Mouse (Mus musculus) gastrocnemius, adult 2 months (tissue): ENCODE results near the gene Ccdc22. TPM values are rescaled to one million over a fixed set of nuclear protein-coding genes. Genes with fewer than 3 reads are reported as not detected.
A peak's percentile ranks its signal among the peaks of the same experiment; 100 is the strongest.

Source experiments
- DNase-seq: peaks from one replicate; pipeline ENCODE4 v3.0.0; 2022
- H3K27ac ChIP-seq: fragments of 200-600 bp; 2 replicates; pipeline ENCODE4 v1.8.1; 2022; ENCODE audit warnings: mild to moderate bottlenecking
- H3K4me3 ChIP-seq: fragments of 200-600 bp; 2 replicates; pipeline ENCODE4 v1.8.1; 2022; ENCODE audit warnings: mild to moderate bottlenecking, moderate library complexity
- CTCF ChIP-seq: fragments of 200-600 bp; IDR thresholded peaks from 2 replicates; pipeline ENCODE4 v1.8.1; 2022; ENCODE audit warnings: antibody characterized with exemption, mild to moderate bottlenecking, moderate library complexity
- intact Hi-C: fragments of 180-260 bp; cut with DNase I; formaldehyde crosslinking; loops from one replicate; pipeline ENCODE4 v1.15.1; 2025
- long read RNA-seq, 2 experiments: library from polyadenylated mRNA; stranded (forward); transcript quantifications; one replicate each; pipeline ENCODE4 v2.0.0; 2021
- total RNA-seq, 2 experiments: library from RNA; stranded (reverse); gene quantifications; 2 replicates each; pipeline ENCODE4 v1.2.3; 2021

The Ccdc22 gene
- 10 to 100 TPM; 10.9 to 13.2 TPM for total RNA-seq
- long read RNA-seq, experiment 1, transcript Ccdc22-201 (17 exons, 2,353 nt): major isoform, 20 of 21 reads
- long read RNA-seq, experiment 1, partial matches to known transcripts: 0 of 21 reads
- long read RNA-seq, experiment 1, other reads (novel, unspliced or antisense): 0 of 21 reads
- long read RNA-seq, experiment 2, transcript Ccdc22-201 (17 exons, 2,353 nt): major isoform, 34 of 38 reads
- long read RNA-seq, experiment 2, partial matches to known transcripts: 2 of 38 reads
- long read RNA-seq, experiment 2, other reads (novel, unspliced or antisense): 2 of 38 reads

GRCm38 (mm10) chrX:7604879-7605574, at the start of gene Ccdc22:
TSS of gene Ccdc22 (minus strand) at chrX:7605517.
- TF ChIP-seq CTCF: no peak
- H3K27ac ChIP-seq: peak within 1 kb of the TSS; percentile 83
- DNase-seq: peak; percentile 88
- intact Hi-C loops: loop anchor here (2.0 kb wide), 1 partner anchor 30 kb away; the partner anchor contains the start of gene Ppp1r3f
- H3K4me3 ChIP-seq: peak within 1 kb of the TSS; percentile 81

GRCm38 (mm10) chrX:7648671-7649304, 43.5 kb upstream of the Ccdc22 start:
- DNase-seq: peak; percentile 92
- intact Hi-C loops: loop anchor here (5.0 to 10.0 kb wide), 3 partner anchors 44 to 324 kb away; no protein-coding TSS in a partner anchor
- peak; percentile 34; the same call in 1 of the 2 replicates for TF ChIP-seq CTCF
- H3K27ac ChIP-seq: peak overlapping the region; percentile 96
- peak overlapping the region; percentile 79 for H3K4me3 ChIP-seq

- Histone ChIP-seq H3K4me3 (no peak overlapping the region), H3K27ac (no peak overlapping the region)
- intact Hi-C loops: loop anchor here (5.0 to 10.0 kb wide), 3 partner anchors 47 to 321 kb away; no protein-coding TSS in a partner anchor
- TF ChIP-seq CTCF: peak; percentile 70
- DNase-seq: peak; percentile 76
These were observed 40.0 kb upstream of the Ccdc22 start for GRCm38 (mm10) chrX:7645349-7645748.

- intact Hi-C loops: loop anchor here (10.0 kb wide), 1 partner anchor 316 kb away; no protein-coding TSS in a partner anchor
- no peak for TF ChIP-seq CTCF
- no peak overlapping the region for H3K27ac ChIP-seq
- H3K4me3 ChIP-seq: no peak overlapping the region
- DNase-seq: no peak
These were observed 35.5 kb upstream of the Ccdc22 start for GRCm38 (mm10) chrX:7640785-7641184.

GRCm38 (mm10) chrX:7639536-7640325, 34.4 kb upstream of the Ccdc22 start:
- TF ChIP-seq CTCF: no peak
- no peak for DNase-seq
- Histone ChIP-seq H3K27ac (no peak overlapping the region), H3K4me3 (no peak overlapping the region)
- intact Hi-C loops: loop anchor here (10.0 kb wide), 1 partner anchor 315 kb away; no protein-coding TSS in a partner anchor

GRCm38 (mm10) chrX:7638401-7639091, 33.2 kb upstream of the Ccdc22 start, which contains the start of gene Syp:
TSS of gene Syp (plus strand) at chrX:7638471.
- Histone ChIP-seq H3K4me3 (peak within 1 kb of the TSS; percentile 50), H3K27ac (no peak within 1 kb of the TSS)
- TF ChIP-seq CTCF: no peak
- DNase-seq: peak; percentile 75
- intact Hi-C loops: no loop called here

DNA sequence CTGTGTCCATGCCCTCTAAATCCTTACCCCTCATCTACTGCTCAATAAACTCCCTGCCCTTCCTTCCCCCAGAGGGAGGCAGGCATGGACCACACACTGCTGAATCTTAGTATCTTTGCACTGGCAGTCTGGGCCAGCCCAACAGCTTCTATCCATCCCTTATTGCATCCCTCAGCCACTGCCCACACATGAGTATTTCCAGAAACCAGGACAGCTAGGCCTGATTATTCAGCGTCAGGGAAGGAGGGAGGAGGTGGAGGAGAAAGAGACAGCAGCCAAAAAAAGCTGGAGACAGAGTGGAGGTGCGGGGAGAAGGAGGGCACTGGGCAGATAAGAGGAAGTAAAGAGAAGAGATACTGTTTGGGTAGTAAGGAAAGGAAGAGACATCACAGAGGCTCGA, 29.8 kb upstream of the Ccdc22 start:
- no peak overlapping the region for H3K27ac ChIP-seq
- intact Hi-C loops: no loop called here

DNA sequence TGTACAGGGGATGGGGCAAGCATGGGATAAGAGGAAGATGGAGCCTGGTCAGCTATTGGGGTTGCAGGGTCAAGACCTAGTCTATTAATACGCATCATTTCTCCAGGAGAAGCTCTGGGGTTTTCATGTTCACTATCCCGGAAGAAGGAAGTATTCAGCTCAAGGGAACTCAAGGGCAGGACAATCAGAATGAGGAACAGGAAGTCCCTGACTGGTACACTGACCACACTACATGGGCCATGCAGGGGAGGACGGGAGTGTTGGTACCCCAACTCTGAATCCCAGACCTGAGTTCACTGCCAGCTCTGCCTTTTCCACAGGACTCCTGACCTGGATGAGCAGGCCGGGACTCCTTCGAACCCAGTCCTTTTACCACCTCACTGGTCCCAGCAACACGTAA, 27.2 kb upstream of the Ccdc22 start:
- Histone ChIP-seq H3K27ac (no peak overlapping the region), H3K4me3 (no peak overlapping the region)
- intact Hi-C loops: no loop called here
- no peak for TF ChIP-seq CTCF
- DNase-seq: no peak

More for the DNA sequence above, 29.8 kb upstream of the Ccdc22 start:
- no peak for DNase-seq
- no peak overlapping the region for H3K4me3 ChIP-seq
- TF ChIP-seq CTCF: no peak

- no peak for DNase-seq
- no peak overlapping the region for H3K27ac ChIP-seq
- TF ChIP-seq CTCF: no peak
- H3K4me3 ChIP-seq: no peak overlapping the region
- intact Hi-C loops: no loop called here
These were observed 12.7 kb upstream of the Ccdc22 start for GRCm38 (mm10) chrX:7617889-7618551.

DNA sequence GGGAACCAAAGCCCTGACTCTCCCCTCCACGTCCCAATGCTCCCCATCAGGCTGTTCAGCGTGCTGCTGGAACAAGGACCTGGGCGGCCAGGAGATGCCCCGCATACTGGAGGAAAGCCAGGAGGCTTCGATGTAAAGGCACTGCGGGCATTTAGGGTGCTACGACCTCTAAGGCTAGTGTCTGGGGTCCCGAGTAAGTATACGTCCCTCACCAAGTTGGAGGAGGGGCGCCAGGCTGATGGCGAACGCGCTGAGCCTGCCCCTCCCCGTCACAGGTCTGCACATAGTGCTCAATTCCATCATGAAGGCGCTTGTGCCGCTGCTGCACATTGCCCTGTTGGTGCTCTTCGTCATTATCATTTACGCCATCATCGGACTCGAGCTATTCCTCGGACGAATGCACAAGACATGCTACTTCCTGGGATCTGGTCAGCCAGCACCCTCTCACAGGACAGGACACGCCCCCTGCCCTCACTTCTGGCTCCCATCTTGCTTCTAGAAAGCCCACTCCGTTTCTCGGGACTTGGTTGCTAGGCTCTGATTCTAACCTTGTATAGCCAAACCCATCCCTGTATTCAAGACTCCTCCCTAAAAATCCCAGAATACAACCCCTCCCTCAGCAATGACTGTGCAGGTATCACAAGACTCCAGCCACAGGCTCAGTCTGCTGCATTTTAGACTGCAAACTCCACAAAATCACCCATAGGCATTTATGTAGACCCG, 5.4 kb upstream of the Ccdc22 start:
- Histone ChIP-seq H3K4me3 (peak overlapping the region; percentile 58), H3K27ac (no peak overlapping the region)
- intact Hi-C loops: no loop called here
- no peak for DNase-seq
- no peak for TF ChIP-seq CTCF
